Mouse (Mus musculus): ENCODE results near the gene Olfr449.

DNA sequence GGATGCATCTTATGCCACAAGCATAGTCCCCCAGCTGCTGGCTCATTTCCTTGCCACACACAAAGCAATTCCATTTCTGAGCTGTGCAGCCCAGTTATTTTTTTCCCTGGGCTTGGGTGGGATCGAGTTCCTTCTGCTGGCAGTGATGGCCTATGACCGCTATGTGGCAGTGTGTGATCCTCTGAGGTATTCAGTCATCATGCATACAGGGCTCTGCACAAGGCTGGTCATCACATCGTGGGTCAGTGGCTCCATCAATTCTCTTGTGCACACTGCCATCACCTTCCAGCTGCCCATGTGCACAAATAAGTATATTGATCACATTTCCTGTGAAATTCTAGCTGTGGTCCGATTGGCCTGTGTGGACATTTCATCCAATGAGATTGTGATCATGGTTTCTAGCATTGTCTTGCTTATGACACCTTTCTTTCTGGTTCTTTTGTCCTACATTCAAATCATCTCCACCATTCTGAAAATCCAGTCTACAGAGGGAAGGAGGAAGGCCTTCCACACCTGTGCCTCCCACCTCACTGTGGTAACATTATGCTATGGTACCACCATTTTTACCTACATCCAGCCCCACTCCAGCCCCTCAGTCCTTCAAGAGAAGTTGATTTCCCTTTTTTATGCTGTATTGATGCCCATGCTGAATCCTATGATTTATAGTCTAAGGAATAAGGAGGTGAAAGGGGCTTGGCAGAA lies 43.8 kb upstream of the Olfr449 start:
- TF ChIP-seq CTCF (IDR thresholded peaks at IDR 0.05; ENCODE audit: low read depth) (no peak), EP300 (IDR thresholded peaks at IDR 0.05; ENCODE audit: low read depth) (no peak)

Measured in liver, embryonic 14.5 days (tissue).